Mouse (Mus musculus): ENCODE measurements around the gene Rasl12. TPM values are rescaled to one million over a fixed set of nuclear protein-coding genes. Genes with fewer than 3 reads are reported as not detected.
A peak's percentile ranks its signal among the peaks of the same experiment; 100 is the strongest.

Gene Rasl12
- polyA plus RNA-seq, 2 experiments, result 9.1 to 9.6 TPM

DNA sequence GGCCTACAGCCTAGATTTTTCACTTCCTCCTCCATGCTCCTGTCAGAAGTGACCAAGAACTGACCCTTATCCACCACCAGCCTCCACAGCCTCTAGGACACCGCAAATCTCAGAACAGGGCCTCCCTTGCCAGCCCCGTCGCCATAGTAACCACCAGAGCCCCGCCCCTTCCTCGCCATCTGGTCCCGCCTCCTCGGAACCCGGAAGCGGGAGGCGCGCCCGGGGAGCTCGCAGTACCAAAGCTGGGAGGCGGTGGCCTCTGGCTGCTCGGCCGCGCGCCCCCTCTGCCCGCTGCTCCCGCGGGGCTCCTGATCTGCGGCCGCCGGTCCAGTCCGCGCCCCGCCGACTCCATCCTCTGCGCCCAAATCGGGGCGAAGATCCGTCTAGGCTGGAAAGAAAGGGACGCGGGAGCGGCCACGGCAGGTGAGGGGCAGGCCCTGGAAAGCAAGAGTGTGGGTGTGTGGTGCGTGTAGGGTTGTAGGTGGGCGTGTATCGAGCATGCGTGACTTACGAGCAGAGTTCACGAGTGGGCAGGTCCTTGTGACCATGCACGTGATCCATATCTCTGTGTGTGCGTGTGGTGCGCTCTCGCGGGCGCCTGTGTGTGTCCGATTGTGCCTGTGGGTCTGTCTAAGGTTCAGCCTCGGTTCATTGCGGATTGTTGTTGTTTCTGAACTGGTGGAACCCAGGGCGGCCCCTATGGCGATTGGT is 62.6 kb downstream of the Rasl12 start, which contains the start of gene Spg21:
Gene Spg21 (plus strand): TSS at position 216 of the 711 bp plus-strand sequence.
- TF ChIP-seq POLR2A (IDR thresholded peaks at IDR 0.05; ENCODE audit: borderline replicate concordance, extremely low read depth, insufficient read depth, insufficient read length), result 0 out of 2 replicates have a peak, but pooled peaks have one; percentile 43
- Histone ChIP-seq H3K27me3 (ENCODE audit: control insufficient read depth, insufficient read depth, low read length) (no peaks in the 10 kb centered on the region), H3K4me2 (replicated peaks; ENCODE audit: low read depth, low read length, severe bottlenecking) (peak within 1 kb of the TSS; percentile 72), H3K4me3 (replicated peaks; ENCODE audit: low read length) (peak within 1 kb of the TSS; percentile 87), H3K27ac (replicated peaks; ENCODE audit: low read depth, low read length) (peak within 1 kb of the TSS; percentile 71), H3K9me3 (ENCODE audit: control insufficient read depth, low read length) (no peaks in the 10 kb centered on the region), H3K9ac (ENCODE audit: low read depth, low read length, severe bottlenecking) (peak within 1 kb of the TSS; percentile 75), H3K36me3 (ENCODE audit: control insufficient read depth, insufficient read depth, low read length) (peaks cover 7% of the 10 kb centered on the region; the same call in 1 of the 2 replicates), H3K4me1 (ENCODE audit: control insufficient read depth, insufficient read depth, low read length) (peaks cover 9% of the 10 kb centered on the region; the same call in 1 of the 2 replicates)
- DNase-seq (ENCODE audit: low spot score) (peak; percentile 92), ATAC-seq (ENCODE audit: low FRiP score, low read depth) (peak; percentile 95)
- WGBS, result under 1% methylated on average over 47 of the region's 53 CpGs

DNA sequence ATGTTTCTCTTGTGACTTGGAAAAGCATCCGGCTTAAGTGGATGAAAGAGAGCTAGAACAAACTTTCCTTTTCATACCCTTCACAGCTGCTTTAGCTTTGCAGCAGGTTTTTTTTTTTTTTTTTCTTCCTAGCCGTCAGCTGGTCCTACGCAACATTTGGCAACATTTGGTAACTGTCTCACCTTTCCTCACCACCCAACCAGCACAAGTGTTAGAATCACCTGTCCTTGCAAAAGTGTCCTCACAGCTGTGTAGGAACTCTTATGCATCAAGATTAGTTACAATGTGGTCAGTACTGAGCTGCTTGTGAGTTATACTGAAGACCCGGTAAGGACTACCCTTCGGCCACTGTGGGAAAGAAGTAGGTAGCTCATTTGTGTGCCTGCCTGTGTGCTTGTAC is 64.2 kb downstream of the Rasl12 start:
- Histone ChIP-seq H3K9me3 (ENCODE audit: control insufficient read depth, low read length) (no peaks in the 10 kb centered on the region), H3K27me3 (ENCODE audit: control insufficient read depth, insufficient read depth, low read length) (no peaks in the 10 kb centered on the region), H3K9ac (ENCODE audit: low read depth, low read length, severe bottlenecking) (no peak overlapping the region), H3K4me3 (replicated peaks; ENCODE audit: low read length) (no peak overlapping the region), H3K27ac (replicated peaks; ENCODE audit: low read depth, low read length) (no peak overlapping the region), H3K4me1 (ENCODE audit: control insufficient read depth, insufficient read depth, low read length) (peaks cover 9% of the 10 kb centered on the region; the same call in 1 of the 2 replicates), H3K36me3 (ENCODE audit: control insufficient read depth, insufficient read depth, low read length) (peaks cover 15% of the 10 kb centered on the region), H3K4me2 (replicated peaks; ENCODE audit: low read depth, low read length, severe bottlenecking) (peak overlapping the region; percentile 72; the same call in 1 of the 2 replicates)
- no peak for DNase-seq (ENCODE audit: low spot score)
- ATAC-seq (ENCODE audit: low FRiP score, low read depth), result no peak
- no peak for TF ChIP-seq POLR2A (IDR thresholded peaks at IDR 0.05; ENCODE audit: borderline replicate concordance, extremely low read depth, insufficient read depth, insufficient read length)
- 68% methylated on average over 5 of the region's 5 CpGs for WGBS

DNA sequence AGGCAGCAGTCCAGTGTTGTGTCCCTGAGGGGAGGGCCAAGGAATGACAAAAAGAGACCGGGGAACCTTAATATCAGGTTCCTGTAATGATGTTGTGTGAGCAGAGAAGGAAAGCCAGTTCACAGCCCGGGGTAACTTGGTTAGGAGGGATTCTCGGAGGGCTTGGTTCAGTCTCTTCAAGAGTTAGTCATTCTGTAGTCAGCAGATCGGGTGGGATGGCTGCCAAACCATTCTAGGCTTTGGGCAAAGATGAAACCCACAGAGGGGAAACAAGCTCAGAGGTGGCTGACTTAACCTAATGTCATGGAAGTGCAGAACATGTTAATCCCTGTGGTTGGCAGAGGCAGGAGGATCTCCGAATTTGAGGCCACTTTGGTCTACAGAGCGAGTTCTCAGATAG is 65.9 kb downstream of the Rasl12 start:
- TF ChIP-seq POLR2A (IDR thresholded peaks at IDR 0.05; ENCODE audit: borderline replicate concordance, extremely low read depth, insufficient read depth, insufficient read length), result no peak
- ATAC-seq (ENCODE audit: low FRiP score, low read depth), result no peak
- no peaks in the 10 kb centered on the region for H3K9me3 ChIP-seq (ENCODE audit: control insufficient read depth, low read length)
- no peak overlapping the region for H3K9ac ChIP-seq (ENCODE audit: low read depth, low read length, severe bottlenecking)
- H3K27ac ChIP-seq (replicated peaks; ENCODE audit: low read depth, low read length), result no peak overlapping the region
- H3K27me3 ChIP-seq (ENCODE audit: control insufficient read depth, insufficient read depth, low read length), result no peaks in the 10 kb centered on the region
- peaks cover 9% of the 10 kb centered on the region; the same call in 1 of the 2 replicates for H3K4me1 ChIP-seq (ENCODE audit: control insufficient read depth, insufficient read depth, low read length)
- WGBS, result 92% methylated on average over 6 of the region's 6 CpGs
- no peak for DNase-seq (ENCODE audit: low spot score)
- peaks cover 28% of the 10 kb centered on the region for H3K36me3 ChIP-seq (ENCODE audit: control insufficient read depth, insufficient read depth, low read length)
- H3K4me2 ChIP-seq (replicated peaks; ENCODE audit: low read depth, low read length, severe bottlenecking), result no peak overlapping the region
- H3K4me3 ChIP-seq (replicated peaks; ENCODE audit: low read length), result no peak overlapping the region

Other genes with a start within 250 kb of the Rasl12 start
- 7.6 and 8.3 TPM in 2 replicates for gene Parp16, start 203.2 kb upstream of the Rasl12 start, polyA plus RNA-seq (2012; rRNA removed)
- 6.5 and 7.6 TPM in 2 replicates for gene Parp16, start 203.2 kb upstream of the Rasl12 start, polyA plus RNA-seq (2014; fragmentation: Nextera tagmentation; extraction: Ambion mirVana)
- 5.5 and 6.5 TPM in 2 replicates for gene Cilp, start 133.3 kb upstream of the Rasl12 start, polyA plus RNA-seq (2012; rRNA removed)
- gene Cilp, start 133.3 kb upstream of the Rasl12 start, polyA plus RNA-seq (2014; fragmentation: Nextera tagmentation; extraction: Ambion mirVana), result 7.2 and 9.5 TPM in 2 replicates
- gene Clpx, start 104.2 kb upstream of the Rasl12 start, polyA plus RNA-seq (2012; rRNA removed), result 19.6 and 23.8 TPM in 2 replicates
- gene Clpx, start 104.2 kb upstream of the Rasl12 start, polyA plus RNA-seq (2014; fragmentation: Nextera tagmentation; extraction: Ambion mirVana), result 52.7 and 55.6 TPM in 2 replicates
- 16.2 and 18.0 TPM in 2 replicates for gene Pdcd7, start 52.4 kb upstream of the Rasl12 start, polyA plus RNA-seq (2012; rRNA removed)
- gene Pdcd7, start 52.4 kb upstream of the Rasl12 start, polyA plus RNA-seq (2014; fragmentation: Nextera tagmentation; extraction: Ambion mirVana), result 15.7 and 17.5 TPM in 2 replicates
- 0.51 and 0.62 TPM in 2 replicates for gene Ubap1l, start 37.5 kb upstream of the Rasl12 start, polyA plus RNA-seq (2012; rRNA removed)
- gene Ubap1l, start 37.5 kb upstream of the Rasl12 start, polyA plus RNA-seq (2014; fragmentation: Nextera tagmentation; extraction: Ambion mirVana), result 0.21 TPM in 1 of 2 replicates, not detected in the other
- 1.3 and 1.7 TPM in 2 replicates for gene Kbtbd13, start 6.9 kb upstream of the Rasl12 start, polyA plus RNA-seq (2012; rRNA removed)
- gene Kbtbd13, start 6.9 kb upstream of the Rasl12 start, polyA plus RNA-seq (2014; fragmentation: Nextera tagmentation; extraction: Ambion mirVana), result 1.3 and 1.5 TPM in 2 replicates
- not detected in 2 replicates for gene Slc51b, start 24.4 kb downstream of the Rasl12 start, polyA plus RNA-seq (2012; rRNA removed)
- gene Slc51b, start 24.4 kb downstream of the Rasl12 start, polyA plus RNA-seq (2014; fragmentation: Nextera tagmentation; extraction: Ambion mirVana), result not detected in 2 replicates
- 26.3 and 28.8 TPM in 2 replicates for gene Mtfmt, start 37.3 kb downstream of the Rasl12 start, polyA plus RNA-seq (2012; rRNA removed)
- gene Mtfmt, start 37.3 kb downstream of the Rasl12 start, polyA plus RNA-seq (2014; fragmentation: Nextera tagmentation; extraction: Ambion mirVana), result 18.7 and 22.5 TPM in 2 replicates
- 68.0 and 70.3 TPM in 2 replicates for gene Spg21, start 62.4 kb downstream of the Rasl12 start, polyA plus RNA-seq (2012; rRNA removed)
- gene Spg21, start 62.4 kb downstream of the Rasl12 start, polyA plus RNA-seq (2014; fragmentation: Nextera tagmentation; extraction: Ambion mirVana), result 147 and 169 TPM in 2 replicates
- 0.08 TPM in 1 of 2 replicates, not detected in the other for gene Ankdd1a, start 121.7 kb downstream of the Rasl12 start, polyA plus RNA-seq (2012; rRNA removed)
- not detected in 2 replicates for gene Ankdd1a, start 121.7 kb downstream of the Rasl12 start, polyA plus RNA-seq (2014; fragmentation: Nextera tagmentation; extraction: Ambion mirVana)
- gene Plekho2, start 181.5 kb downstream of the Rasl12 start, polyA plus RNA-seq (2012; rRNA removed), result 14.2 and 17.1 TPM in 2 replicates
- gene Plekho2, start 181.5 kb downstream of the Rasl12 start, polyA plus RNA-seq (2014; fragmentation: Nextera tagmentation; extraction: Ambion mirVana), result 14.4 and 14.7 TPM in 2 replicates
- 16.2 and 19.2 TPM in 2 replicates for gene Pif1, start 188.7 kb downstream of the Rasl12 start, polyA plus RNA-seq (2012; rRNA removed)
- 7.2 and 9.6 TPM in 2 replicates for gene Pif1, start 188.7 kb downstream of the Rasl12 start, polyA plus RNA-seq (2014; fragmentation: Nextera tagmentation; extraction: Ambion mirVana)
- 19.3 and 31.9 TPM in 2 replicates for gene Rbpms2, start 231.1 kb downstream of the Rasl12 start, polyA plus RNA-seq (2012; rRNA removed)
- 10.3 and 13.8 TPM in 2 replicates for gene Rbpms2, start 231.1 kb downstream of the Rasl12 start, polyA plus RNA-seq (2014; fragmentation: Nextera tagmentation; extraction: Ambion mirVana)